Mouse (Mus musculus) heart, adult 2 months (tissue): ENCODE data around the gene Nol7.

Experiments used
- CTCF ChIP-seq: fragments of 200-600 bp; IDR thresholded peaks from 2 replicates; pipeline ENCODE4 v1.8.1; 2022; ENCODE audit warnings: antibody characterized with exemption, mild to moderate bottlenecking, moderate library complexity
- EP300 ChIP-seq: fragments of 200-500 bp; IDR thresholded peaks from 2 replicates; pipeline ENCODE4 v1.6.1; 2011; ENCODE audit warnings: low read depth, low read length, control low read depth; ENCODE audit not compliant: insufficient read depth

- TF ChIP-seq EP300 (no peak), CTCF (peak; percentile 99)
Observed at GRCm38 (mm10) chr13:43364985-43365824, 33.0 kb upstream of the Nol7 start, which contains the start of gene Sirt5.
